Mouse (Mus musculus) MEL (cell line): ENCODE measurements around the gene Prps1. TPM values are rescaled to one million over a fixed set of nuclear protein-coding genes. Genes with fewer than 3 reads are reported as not detected.
A peak's percentile ranks its signal among the peaks of the same experiment; 100 is the strongest.

ENCODE experiments used
- DNase-seq: peaks from one replicate; pipeline ENCODE4 v3.0.0; 2011; ENCODE audit warnings: low read depth, low spot score
- H3K27ac ChIP-seq: 2 replicates; pipeline ENCODE4 v1.5.1; 2012; ENCODE audit warnings: low read depth, mild to moderate bottlenecking, control low read depth, low read length, moderate library complexity; ENCODE audit not compliant: control insufficient read depth
- H3K27me3 ChIP-seq, 2 experiments: fragments of 150-350 bp in 1 of 2; sonication (generic) in 1 of 2; 2 replicates each; pipeline ENCODE4 v1.6.1; 2012; ENCODE audit warnings: low read length in 2 of 2, mild to moderate bottlenecking in 2 of 2, improper control_type of control experiment in 1 of 2, moderate library complexity in 1 of 2; ENCODE audit not compliant: insufficient read depth in 2 of 2, control insufficient read depth in 1 of 2
- H3K36me3 ChIP-seq, 2 experiments: 2 replicates each; pipeline ENCODE4 v1.6.1; 2012 to 2014; ENCODE audit warnings: low read length in 2 of 2, improper control_type of control experiment in 1 of 2, inconsistent platforms in 1 of 2, mild to moderate bottlenecking in 1 of 2; ENCODE audit not compliant: insufficient read depth in 2 of 2, control insufficient read depth in 1 of 2
- H3K4me1 ChIP-seq, 2 experiments: fragments of 150-350 bp in 1 of 2; sonication (generic) in 1 of 2; 2 replicates each; pipeline ENCODE4 v1.6.1; 2012; ENCODE audit warnings: low read length in 2 of 2, improper control_type of control experiment in 1 of 2, mild to moderate bottlenecking in 1 of 2; ENCODE audit not compliant: insufficient read depth in 2 of 2, control insufficient read depth in 1 of 2
- H3K4me3 ChIP-seq, 2 experiments: fragments of 150-350 bp in 1 of 2; sonication (generic) in 1 of 2; 2 replicates each; pipeline ENCODE4 v1.5.1; 2012; ENCODE audit warnings: low read depth in 2 of 2, low read length in 2 of 2, mild to moderate bottlenecking in 2 of 2, moderate library complexity in 2 of 2, control low read depth in 1 of 2, improper control_type of control experiment in 1 of 2; ENCODE audit not compliant: control insufficient read depth in 1 of 2, insufficient read depth in 1 of 2
- H3K79me2 ChIP-seq: 2 replicates; pipeline ENCODE4 v1.6.1; 2012; ENCODE audit warnings: mild to moderate bottlenecking, low read length, moderate library complexity; ENCODE audit not compliant: control insufficient read depth, poor library complexity, insufficient read depth
- H3K9ac ChIP-seq: 2 replicates; pipeline ENCODE4 v1.6.1; 2012; ENCODE audit warnings: low read depth, mild to moderate bottlenecking, control low read depth, low read length, moderate library complexity; ENCODE audit not compliant: control insufficient read depth, poor library complexity, severe bottlenecking
- H3K9me3 ChIP-seq: fragments of 150-350 bp; sonication (generic); replicated peaks from 2 replicates; pipeline ENCODE4 v1.6.1; 2012; ENCODE audit warnings: mild to moderate bottlenecking, low read length, improper control_type of control experiment, moderate library complexity; ENCODE audit not compliant: insufficient read depth
- BHLHE40 ChIP-seq: IDR thresholded peaks from 2 replicates; pipeline ENCODE4 v1.6.1; 2012; ENCODE audit warnings: low read depth, mild to moderate bottlenecking, inconsistent platforms, low read length, improper control_type of control experiment, borderline replicate concordance
- CHD2 ChIP-seq: IDR thresholded peaks from 2 replicates; pipeline ENCODE4 v1.6.1; 2011; ENCODE audit warnings: low read length, improper control_type of control experiment
- CTCF ChIP-seq, 3 experiments: IDR thresholded peaks in 2 of 3; conservative IDR thresholded peaks in 1 of 3; 2 replicates each; pipeline ENCODE4 v1.5.1; 2011 to 2012; ENCODE audit warnings: low read length in 3 of 3, low read depth in 2 of 3, mild to moderate bottlenecking in 2 of 3, improper control_type of control experiment in 1 of 3, inconsistent platforms in 1 of 3, mixed read lengths in 1 of 3, moderate library complexity in 1 of 3; ENCODE audit not compliant: control insufficient read depth in 1 of 3, insufficient read depth in 1 of 3, poor library complexity in 1 of 3, severe bottlenecking in 1 of 3
- ELF1 ChIP-seq: IDR thresholded peaks from 2 replicates; pipeline ENCODE4 v1.6.1; 2014; ENCODE audit warnings: low read depth, mild to moderate bottlenecking, inconsistent platforms, low read length, improper control_type of control experiment, moderate library complexity
- EP300 ChIP-seq, 2 experiments: IDR thresholded peaks; 2 replicates each; pipeline ENCODE4 v1.6.1; 2011; ENCODE audit warnings: improper control_type of control experiment in 2 of 2, low read length in 2 of 2, low read depth in 1 of 2, mild to moderate bottlenecking in 1 of 2
- GABPA ChIP-seq: IDR thresholded peaks from 2 replicates; pipeline ENCODE4 v1.6.1; 2012; ENCODE audit warnings: low read depth, mild to moderate bottlenecking, inconsistent platforms, low read length, improper control_type of control experiment, moderate library complexity
- GATA1 ChIP-seq: IDR thresholded peaks from 2 replicates; pipeline ENCODE4 v1.6.1; 2011; ENCODE audit warnings: low read depth, low read length, improper control_type of control experiment
- KAT2A ChIP-seq: conservative IDR thresholded peaks from 2 replicates; pipeline ENCODE4 v1.6.1; 2012; ENCODE audit warnings: low read depth, low read length, improper control_type of control experiment, inconsistent platforms
- MAFK ChIP-seq: IDR thresholded peaks from 2 replicates; pipeline ENCODE4 v1.6.1; 2011; ENCODE audit warnings: low read depth, mild to moderate bottlenecking, low read length, improper control_type of control experiment, borderline replicate concordance
- MAX ChIP-seq: IDR thresholded peaks from 2 replicates; pipeline ENCODE4 v1.6.1; 2011; ENCODE audit warnings: low read length, improper control_type of control experiment
- MAZ ChIP-seq: IDR thresholded peaks from 2 replicates; pipeline ENCODE4 v1.6.1; 2012; ENCODE audit warnings: low read depth, mild to moderate bottlenecking, inconsistent platforms, low read length, improper control_type of control experiment
- MEF2A ChIP-seq: IDR thresholded peaks from 2 replicates; pipeline ENCODE4 v1.6.1; 2014; ENCODE audit warnings: low read depth, mild to moderate bottlenecking, inconsistent platforms, low read length, improper control_type of control experiment; ENCODE audit not compliant: poor library complexity, insufficient replicate concordance, severe bottlenecking; ENCODE audit errors: extremely low read depth
- MXI1 ChIP-seq: IDR thresholded peaks from 2 replicates; pipeline ENCODE4 v1.6.1; 2011; ENCODE audit warnings: mild to moderate bottlenecking, low read depth, low read length, improper control_type of control experiment
- MYB ChIP-seq: IDR thresholded peaks from 2 replicates; pipeline ENCODE4 v1.6.1; 2011; ENCODE audit warnings: mild to moderate bottlenecking, low read depth, low read length, improper control_type of control experiment
- MYC ChIP-seq: IDR thresholded peaks from 2 replicates; pipeline ENCODE4 v1.6.1; 2011; ENCODE audit warnings: low read depth, mild to moderate bottlenecking, low read length, improper control_type of control experiment, moderate library complexity
- NELFE ChIP-seq: IDR thresholded peaks from 2 replicates; pipeline ENCODE4 v1.6.1; 2011; ENCODE audit warnings: low read depth, low read length, improper control_type of control experiment
- POLR2AphosphoS5 ChIP-seq: IDR thresholded peaks from 2 replicates; pipeline ENCODE4 v1.6.1; 2012; ENCODE audit warnings: low read depth, borderline replicate concordance, mild to moderate bottlenecking, inconsistent platforms, low read length, moderate library complexity, mixed read lengths
- RAD21 ChIP-seq: IDR thresholded peaks from 2 replicates; pipeline ENCODE4 v1.6.1; 2011; ENCODE audit warnings: mild to moderate bottlenecking, low read depth, low read length, improper control_type of control experiment
- RCOR1 ChIP-seq: IDR thresholded peaks from 2 replicates; pipeline ENCODE4 v1.6.1; 2012; ENCODE audit warnings: low read depth, mild to moderate bottlenecking, inconsistent platforms, low read length, improper control_type of control experiment
- SIN3A ChIP-seq: IDR thresholded peaks from 2 replicates; pipeline ENCODE4 v1.6.1; 2012; ENCODE audit warnings: low read length, improper control_type of control experiment, inconsistent platforms
- SMC3 ChIP-seq: IDR thresholded peaks from 2 replicates; pipeline ENCODE4 v1.6.1; 2011; ENCODE audit warnings: low read depth, low read length, improper control_type of control experiment
- TAL1 ChIP-seq: IDR thresholded peaks from 2 replicates; pipeline ENCODE4 v1.6.1; 2012; ENCODE audit warnings: mild to moderate bottlenecking, inconsistent platforms, low read length, moderate library complexity, mixed read lengths
- TBP ChIP-seq: IDR thresholded peaks from 2 replicates; pipeline ENCODE4 v1.8.0; 2011; ENCODE audit warnings: low read depth, low read length, improper control_type of control experiment
- TCF12 ChIP-seq: IDR thresholded peaks from 2 replicates; pipeline ENCODE4 v1.6.1; 2014; ENCODE audit warnings: low read depth, mild to moderate bottlenecking, inconsistent platforms, low read length, improper control_type of control experiment, moderate library complexity
- USF1 ChIP-seq: IDR thresholded peaks from 2 replicates; pipeline ENCODE4 v1.6.1; 2014; ENCODE audit warnings: low read depth, mild to moderate bottlenecking, inconsistent platforms, low read length, improper control_type of control experiment, moderate library complexity
- USF2 ChIP-seq, 2 experiments: IDR thresholded peaks; 2 replicates each; pipeline ENCODE4 v1.6.1; 2011 to 2012; ENCODE audit warnings: improper control_type of control experiment in 2 of 2, low read length in 2 of 2, borderline replicate concordance in 1 of 2, inconsistent platforms in 1 of 2, low read depth in 1 of 2, mild to moderate bottlenecking in 1 of 2; ENCODE audit not compliant: insufficient read depth in 1 of 2
- ZC3H11A ChIP-seq: IDR thresholded peaks from 2 replicates; pipeline ENCODE4 v1.6.1; 2012; ENCODE audit warnings: low read depth, mild to moderate bottlenecking, inconsistent platforms, low read length, improper control_type of control experiment
- ZNF384 ChIP-seq: IDR thresholded peaks from 2 replicates; pipeline ENCODE4 v1.6.1; 2012; ENCODE audit warnings: low read depth, mild to moderate bottlenecking, inconsistent platforms, low read length, improper control_type of control experiment
- polyA plus RNA-seq, 2 experiments: library from polyadenylated mRNA; stranded (reverse) in 1 of 2; unstranded in 1 of 2; fragments of >175 nt in 1 of 2; fragments of >200 nt in 1 of 2; gene quantifications; 2 replicates each; pipeline versions ENCODE4 v1.2.1 to v1.2.4; 2012; ENCODE audit warnings: low replicate concordance in 2 of 2, low read depth in 1 of 2; ENCODE audit not compliant: insufficient read length in 2 of 2, insufficient read depth in 1 of 2, missing spikeins in 1 of 2
- total RNA-seq: library from RNA; depleted of rRNA; stranded (reverse); fragments of 300-350 nt; gene quantifications from 2 replicates; pipeline ENCODE4 v1.2.3, GENCODE M21; 2012

Prps1 gene
- total and polyA plus RNA-seq, 3 experiments = 113 to 172 TPM; not detected in 1

DNA sequence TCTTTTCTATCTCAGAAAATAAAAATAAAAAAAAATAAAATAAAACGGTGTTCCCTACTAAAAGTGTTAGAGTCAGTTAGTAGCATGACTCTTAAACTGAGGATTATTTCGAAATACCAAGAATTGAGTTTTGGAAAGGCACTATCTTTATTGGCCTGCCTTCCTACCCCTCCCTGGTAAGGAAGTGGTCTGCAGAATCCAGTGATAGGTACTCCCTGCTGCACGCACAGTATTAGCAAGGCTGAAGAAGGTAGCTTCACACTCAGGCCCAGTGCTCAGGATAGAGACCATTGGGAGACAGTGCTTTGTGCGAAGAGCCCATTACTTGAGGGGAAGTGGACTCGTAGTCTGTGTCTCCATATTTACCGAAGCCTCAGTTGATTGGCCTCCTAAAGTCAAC, 21.8 kb downstream of the Prps1 start:
- no peaks in the 10 kb centered on the region for H3K9me3 ChIP-seq
- H3K4me3 ChIP-seq = no peak overlapping the region
- peaks cover 10 to 16% of the 10 kb centered on the region in 2 experiments for H3K36me3 ChIP-seq
- peaks cover 0 to 4% of the 10 kb centered on the region in 2 experiments; a peak in 3 of 4 replicates for H3K4me1 ChIP-seq
- no peaks in the 10 kb centered on the region for H3K27me3 ChIP-seq
- H3K9ac ChIP-seq = no peak overlapping the region
- H3K27ac ChIP-seq = peak overlapping the region; percentile 50; the same call in 1 of the 2 replicates
- peak; percentile 61 for DNase-seq
- no peaks in the 10 kb centered on the region for H3K79me2 ChIP-seq
- 0 out of 2 replicates have a peak, but pooled peaks have one; percentile 10 for TF ChIP-seq MAFK
- no peak for TF ChIP-seq SMC3
- no peak for TF ChIP-seq CHD2
- no peak for TF ChIP-seq NELFE
- TF ChIP-seq MEF2A = no peak
- TF ChIP-seq EP300 (IDR thresholded peaks at IDR 0.05; ENCODE audit: low read depth in 1 of 2, low read length in 2 of 2) = peak; percentile 74 to 76
- TF ChIP-seq ZNF384 = no peak; the same call in 1 of the 2 replicates
- TF ChIP-seq ZC3H11A = no peak
- TF ChIP-seq MYC = no peak
- peak; percentile 24; the same call in 1 of the 2 replicates for TF ChIP-seq TAL1
- no peak for TF ChIP-seq POLR2AphosphoS5
- no peak for TF ChIP-seq MXI1
- peak; percentile 25 for TF ChIP-seq GATA1
- no peak for TF ChIP-seq ELF1
- TF ChIP-seq GABPA = no peak
- peak; percentile 28; the same call in 1 of the 2 replicates for TF ChIP-seq TCF12
- TF ChIP-seq MYB = 0 out of 2 replicates have a peak, but pooled peaks have one; percentile 22
- TF ChIP-seq RCOR1 = 0 out of 2 replicates have a peak, but pooled peaks have one; percentile 39
- TF ChIP-seq, all 39 proteins: peak for 7

DNA sequence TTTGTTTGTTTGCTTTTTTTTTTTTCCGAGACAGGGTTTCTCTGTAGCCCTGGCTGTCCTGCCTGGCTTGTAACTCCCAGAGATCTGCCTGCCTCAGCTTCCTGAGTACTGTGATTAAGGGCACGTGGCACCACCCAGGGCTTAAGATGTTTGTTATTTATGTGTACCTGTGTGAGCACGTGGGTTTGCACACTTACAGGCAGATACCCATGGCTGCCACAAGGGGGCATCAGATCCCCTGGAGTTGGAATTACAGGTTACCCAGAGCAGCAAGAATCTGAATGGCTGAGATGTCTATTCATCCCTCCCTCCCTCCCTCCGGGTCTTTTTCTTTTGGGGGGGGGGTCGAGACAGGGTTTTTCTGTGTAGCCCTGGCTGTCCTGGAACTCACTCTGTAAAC, 22.8 kb downstream of the Prps1 start:
- Histone ChIP-seq H3K79me2 (no peaks in the 10 kb centered on the region), H3K9ac (no peak overlapping the region), H3K9me3 (no peaks in the 10 kb centered on the region)
- TF ChIP-seq SMC3 (peak; percentile 87), BHLHE40 (peak; percentile 48; the same call in 1 of the 2 replicates), MYB (no peak), NELFE (no peak), USF2 (IDR thresholded peaks at IDR 0.05; ENCODE audit: borderline replicate concordance in 1 of 2, insufficient read depth in 1 of 2, low read depth in 1 of 2, low read length in 2 of 2) (no peak), ZNF384 (no peak; the same call in 1 of the 2 replicates), CHD2 (no peak), USF1 (peak; percentile 72), MAZ (no peak), KAT2A (no peak), MYC (0 out of 2 replicates have a peak, but pooled peaks have one; percentile 66), CTCF (IDR thresholded peaks at IDR 0.05 in 2 of 3, conservative IDR thresholded peaks at IDR 0.05 in 1 of 3; ENCODE audit: control insufficient read depth in 1 of 3, insufficient read depth in 1 of 3, low read depth in 2 of 3, low read length in 3 of 3, poor library complexity in 1 of 3, severe bottlenecking in 1 of 3) (peak; percentile 81 to 86 (median 82)), RAD21 (peak; percentile 75), MEF2A (no peak), TCF12 (no peak), TBP (no peak), ZC3H11A (peak; percentile 70), SIN3A (peak; percentile 62), MAX (peak; percentile 89), RCOR1 (no peak), MXI1 (peak; percentile 91)
- TF ChIP-seq, all 39 proteins: peak for 10
- DNase-seq = peak; percentile 79
- H3K4me1 ChIP-seq = peaks cover 0 to 4% of the 10 kb centered on the region in 2 experiments; a peak in 3 of 4 replicates
- H3K36me3 ChIP-seq = peaks cover 9 to 10% of the 10 kb centered on the region in 2 experiments
- H3K4me3 ChIP-seq = no peak overlapping the region
- no peak overlapping the region for H3K27ac ChIP-seq
- no peaks in the 10 kb centered on the region for H3K27me3 ChIP-seq
